Mouse (Mus musculus) liver, embryonic 11.5 days (tissue): ENCODE measurements around the gene Parvb. TPM values are rescaled to one million over a fixed set of nuclear protein-coding genes. Genes with fewer than 3 reads are reported as not detected.

Experiments
- ATAC-seq: fragments of 200-750 bp; cut with Nextera tagmentation; replicated peaks from 2 replicates; pipeline ENCODE4 v1.8.0; 2017; ENCODE audit warnings: moderate number of reproducible peaks, mild to moderate bottlenecking, moderate TSS enrichment, moderate library complexity; ENCODE audit not compliant: low FRiP score
- DNase-seq: peaks from one replicate; pipeline ENCODE4 v3.0.0-alpha.2; 2017; ENCODE audit warnings: low spot score
- H3K27ac ChIP-seq: fragments of 300-500 bp; sonication (generic); 2 replicates; pipeline ENCODE4 v1.5.1; 2014; ENCODE audit warnings: mild to moderate bottlenecking, low read depth, low read length, control low read depth
- H3K27me3 ChIP-seq: fragments of 300-500 bp; sonication (generic); replicated peaks from 2 replicates; pipeline ENCODE4 v1.6.1; 2014; ENCODE audit warnings: low read length, mixed read lengths; ENCODE audit not compliant: control insufficient read depth, insufficient read depth
- H3K36me3 ChIP-seq: fragments of 300-500 bp; sonication (generic); 2 replicates; pipeline ENCODE4 v1.6.1; 2014; ENCODE audit warnings: mild to moderate bottlenecking, low read length, moderate library complexity, mixed read lengths; ENCODE audit not compliant: control insufficient read depth, insufficient read depth
- H3K4me1 ChIP-seq: fragments of 300-500 bp; sonication (generic); replicated peaks from 2 replicates; pipeline ENCODE4 v1.6.1; 2014; ENCODE audit warnings: low read length, mixed read lengths; ENCODE audit not compliant: control insufficient read depth, insufficient read depth
- H3K4me2 ChIP-seq: fragments of 300-500 bp; sonication (generic); 2 replicates; pipeline ENCODE4 v1.6.1; 2014; ENCODE audit warnings: mild to moderate bottlenecking, control low read depth, moderate library complexity
- H3K4me3 ChIP-seq: fragments of 300-500 bp; sonication (generic); 2 replicates; pipeline ENCODE4 v1.5.1; 2014; ENCODE audit warnings: low read depth, low read length, control low read depth
- H3K9ac ChIP-seq: fragments of 300-500 bp; sonication (generic); 2 replicates; pipeline ENCODE4 v1.6.1; 2014; ENCODE audit warnings: low read depth, low read length, control low read depth
- H3K9me3 ChIP-seq: fragments of 300-500 bp; sonication (generic); 2 replicates; pipeline ENCODE4 v1.6.1; 2016; ENCODE audit warnings: low read length, inconsistent platforms, mixed read lengths; ENCODE audit not compliant: control insufficient read depth
- WGBS: fragments of 180-500 bp; shearing (Covaris S2); extraction: QIAGEN DNeasy Blood & Tissue Kit; methylation state at CpG from one replicate; pipeline ENCODE4 v1.1.7; 2014; 5-methylcytosine and 5-hydroxymethylcytosine counted together
- polyA plus RNA-seq: library from polyadenylated mRNA; unstranded; fragments of >200 nt; fragmentation: Nextera tagmentation; extraction: Ambion mirVana; gene quantifications from 2 replicates; pipeline ENCODE4 v1.2.1, GENCODE M21; 2014

Gene Parvb
- polyA plus RNA-seq, 1 experiment from 2014 or later: 15.4 TPM

GRCm38 (mm10) chr15:84256254-84256850, 24.5 kb downstream of the Parvb start:
- DNase-seq (no peak), ATAC-seq (no peak)
- H3K4me2 ChIP-seq: peak overlapping the region; percentile 15; the same call in 1 of the 2 replicates
- H3K9ac ChIP-seq: no peak overlapping the region
- H3K27ac ChIP-seq: no peak overlapping the region
- 77% methylated on average over 12 of the region's 12 CpGs for WGBS
- no peaks in the 10 kb centered on the region for H3K36me3 ChIP-seq
- no peaks in the 10 kb centered on the region for H3K9me3 ChIP-seq
- H3K4me1 ChIP-seq: peaks cover 11% of the 10 kb centered on the region
- H3K27me3 ChIP-seq: no peaks in the 10 kb centered on the region
- H3K4me3 ChIP-seq: no peak overlapping the region

DNA sequence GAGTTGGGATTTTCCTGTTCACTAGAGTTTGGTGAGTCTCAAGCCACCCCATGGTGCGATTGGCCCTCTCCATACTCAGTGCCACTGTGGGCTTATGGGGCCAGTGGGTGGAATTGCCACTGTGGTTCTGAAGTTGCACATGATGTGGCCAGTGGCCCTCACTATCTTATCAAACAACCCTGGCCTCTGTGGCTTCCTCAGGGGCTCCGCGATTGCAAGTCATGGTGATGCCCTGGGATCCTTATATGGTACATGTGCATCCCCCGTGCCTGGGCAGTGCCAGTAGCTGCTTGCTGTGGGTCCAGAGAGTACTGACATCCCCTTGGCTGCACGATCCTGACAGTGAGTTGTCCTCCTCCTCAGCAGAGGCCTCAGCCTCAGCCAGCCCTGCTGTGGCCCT, 25.0 kb downstream of the Parvb start:
- Histone ChIP-seq H3K27me3 (no peaks in the 10 kb centered on the region), H3K9me3 (no peaks in the 10 kb centered on the region), H3K36me3 (no peaks in the 10 kb centered on the region), H3K4me2 (peak overlapping the region; percentile 15; the same call in 1 of the 2 replicates), H3K4me3 (no peak overlapping the region), H3K4me1 (peaks cover 11% of the 10 kb centered on the region), H3K9ac (no peak overlapping the region), H3K27ac (no peak overlapping the region)
- ATAC-seq: peak; percentile 62; the same call in 1 of the 2 replicates
- 40% methylated on average over 5 of the region's 5 CpGs for WGBS
- DNase-seq: no peak

DNA sequence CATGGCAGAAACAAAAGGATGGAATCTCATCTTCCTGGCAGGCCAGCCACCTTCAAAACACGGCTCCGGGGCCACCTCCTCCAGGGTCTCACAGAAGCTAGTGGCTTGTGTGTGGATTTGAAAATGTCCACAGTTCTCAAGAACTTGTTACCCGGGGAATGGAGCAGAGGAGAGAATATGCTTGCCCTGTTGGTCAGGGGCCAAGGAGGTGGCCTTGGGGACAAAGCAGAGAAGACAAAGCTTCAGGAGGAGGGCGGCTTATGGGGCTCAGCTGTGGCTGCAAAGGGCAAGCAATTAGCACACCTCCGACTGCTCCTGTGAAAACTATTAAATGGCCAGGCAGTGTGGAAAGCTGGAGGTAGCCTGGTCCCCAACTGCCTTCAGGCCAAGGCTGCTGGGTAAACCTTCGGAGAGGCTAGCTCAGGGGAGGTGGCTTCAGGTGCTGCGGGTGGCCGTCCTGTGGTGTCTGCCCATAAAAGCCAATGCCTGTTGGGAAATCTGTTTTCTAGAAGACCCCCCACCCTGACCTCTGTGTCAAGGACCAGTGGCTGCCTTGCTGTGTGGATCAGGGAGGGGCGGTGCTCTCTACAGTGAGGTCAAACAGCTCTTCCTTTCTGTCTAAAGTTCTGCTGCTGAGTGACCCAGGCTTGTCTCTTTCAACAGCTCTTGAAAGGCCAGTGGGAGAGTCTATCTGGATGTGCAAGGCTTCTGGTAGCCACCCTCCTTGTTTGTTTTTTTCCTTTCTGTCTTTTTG, 26.9 kb downstream of the Parvb start:
- no peak overlapping the region for H3K4me3 ChIP-seq
- WGBS: 78% methylated on average over 9 of the region's 9 CpGs
- H3K27me3 ChIP-seq: no peaks in the 10 kb centered on the region
- H3K27ac ChIP-seq: no peak overlapping the region
- no peaks in the 10 kb centered on the region for H3K36me3 ChIP-seq
- ATAC-seq (no peak), DNase-seq (no peak)
- H3K9ac ChIP-seq: no peak overlapping the region
- H3K9me3 ChIP-seq: no peaks in the 10 kb centered on the region
- H3K4me2 ChIP-seq: no peak overlapping the region
- peaks cover 17% of the 10 kb centered on the region for H3K4me1 ChIP-seq

DNA sequence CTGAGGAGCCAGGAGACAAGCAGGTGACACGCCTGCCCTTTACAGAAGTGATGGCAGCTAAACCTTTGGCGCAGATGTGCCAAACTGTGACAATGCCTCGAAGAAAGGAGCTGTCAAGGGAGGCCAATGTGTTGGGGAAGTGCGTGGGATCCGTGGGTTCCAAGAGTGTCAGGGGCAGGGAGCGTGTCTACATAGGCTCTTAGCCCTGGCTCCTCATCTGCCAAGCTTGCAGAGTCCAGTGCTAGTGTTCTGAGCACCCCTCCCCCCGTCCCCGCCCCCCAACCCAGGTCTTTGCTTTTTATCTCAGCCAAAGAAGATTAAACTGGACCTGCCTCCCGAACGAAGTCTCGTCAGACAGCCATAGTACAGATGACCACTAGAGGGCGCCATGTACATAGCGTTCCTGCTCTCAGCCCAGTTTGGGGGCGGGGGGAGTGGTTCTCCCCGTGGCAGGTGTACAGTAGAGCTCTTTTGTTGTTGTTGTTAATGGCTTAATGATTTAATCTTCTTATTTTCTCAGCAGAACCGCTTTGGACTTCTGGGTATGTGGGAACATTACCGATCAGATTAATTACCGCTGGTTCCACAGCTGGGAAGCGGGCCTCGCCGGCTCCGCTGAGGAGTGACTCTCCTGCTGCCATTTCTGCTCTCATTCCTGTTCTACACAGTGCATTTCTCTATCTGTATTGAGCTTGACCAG, 28.4 kb downstream of the Parvb start:
- peaks cover 23% of the 10 kb centered on the region for H3K4me1 ChIP-seq
- DNase-seq (peak; percentile 66), ATAC-seq (no peak)
- no peak overlapping the region for H3K9ac ChIP-seq
- H3K4me2 ChIP-seq: no peak overlapping the region
- H3K27me3 ChIP-seq: no peaks in the 10 kb centered on the region
- H3K36me3 ChIP-seq: no peaks in the 10 kb centered on the region
- H3K9me3 ChIP-seq: no peaks in the 10 kb centered on the region
- H3K4me3 ChIP-seq: no peak overlapping the region
- H3K27ac ChIP-seq: no peak overlapping the region
- 37% methylated on average over 22 of the region's 22 CpGs for WGBS

GRCm38 (mm10) chr15:84262630-84263029, 30.8 kb downstream of the Parvb start:
- no peak for ATAC-seq
- Histone ChIP-seq H3K4me3 (no peak overlapping the region), H3K27ac (no peak overlapping the region), H3K27me3 (no peaks in the 10 kb centered on the region), H3K9ac (no peak overlapping the region), H3K4me1 (peaks cover 15% of the 10 kb centered on the region), H3K4me2 (no peak overlapping the region), H3K36me3 (no peaks in the 10 kb centered on the region), H3K9me3 (no peaks in the 10 kb centered on the region)
- DNase-seq: no peak
- WGBS: 92% methylated on average over 6 of the region's 6 CpGs

DNA sequence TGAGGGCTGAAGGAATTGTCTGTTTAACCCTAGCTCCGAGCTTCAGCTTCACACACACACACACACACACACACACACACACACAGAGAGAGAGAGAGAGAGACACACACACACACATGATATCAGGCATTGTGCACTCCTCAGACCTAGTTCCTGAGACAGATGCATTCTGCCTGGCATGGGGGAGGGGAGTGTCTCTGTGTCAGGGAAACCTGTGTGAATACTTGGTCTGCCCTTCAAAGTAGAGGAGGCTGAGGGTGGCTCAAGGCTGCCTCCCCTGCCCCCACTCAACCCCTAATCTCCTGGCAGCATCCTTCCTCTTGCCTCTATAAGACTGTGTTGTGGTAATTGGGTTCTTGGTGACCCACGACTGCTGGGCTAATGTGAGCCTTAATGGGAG, 31.7 kb downstream of the Parvb start:
- no peak for DNase-seq
- Histone ChIP-seq H3K36me3 (no peaks in the 10 kb centered on the region), H3K9me3 (no peaks in the 10 kb centered on the region), H3K4me2 (no peak overlapping the region), H3K4me3 (no peak overlapping the region), H3K27ac (no peak overlapping the region), H3K27me3 (no peaks in the 10 kb centered on the region), H3K9ac (no peak overlapping the region), H3K4me1 (peaks cover 15% of the 10 kb centered on the region)
- WGBS: 40% methylated on average over 2 of the region's 2 CpGs
- ATAC-seq: peak; percentile 48

DNA sequence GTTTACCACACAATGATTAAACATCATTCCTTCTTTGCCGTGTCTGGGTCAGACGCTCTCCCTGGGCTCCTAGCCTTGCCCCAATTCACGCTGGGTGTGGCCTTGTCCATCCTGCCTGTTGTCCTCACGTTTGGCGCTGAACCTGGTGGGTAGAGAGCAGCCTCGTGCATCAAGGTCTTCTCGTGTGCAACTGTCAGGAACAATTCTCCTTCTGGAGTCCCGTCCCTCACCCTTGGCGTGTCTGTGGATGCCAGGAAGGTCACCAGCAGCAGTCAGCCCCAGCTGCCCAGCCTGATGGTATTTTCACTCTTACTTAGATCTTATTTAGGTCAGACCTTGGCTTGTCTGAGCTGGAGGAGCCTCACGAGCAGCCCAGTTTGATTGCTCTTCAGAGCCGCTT, 33.3 kb downstream of the Parvb start:
- ATAC-seq (no peak), DNase-seq (no peak)
- Histone ChIP-seq H3K9me3 (no peaks in the 10 kb centered on the region), H3K27ac (no peak overlapping the region), H3K9ac (no peak overlapping the region), H3K36me3 (no peaks in the 10 kb centered on the region), H3K27me3 (no peaks in the 10 kb centered on the region), H3K4me2 (no peak overlapping the region), H3K4me3 (no peak overlapping the region), H3K4me1 (peaks cover 13% of the 10 kb centered on the region)
- 82% methylated on average over 11 of the region's 11 CpGs for WGBS

DNA sequence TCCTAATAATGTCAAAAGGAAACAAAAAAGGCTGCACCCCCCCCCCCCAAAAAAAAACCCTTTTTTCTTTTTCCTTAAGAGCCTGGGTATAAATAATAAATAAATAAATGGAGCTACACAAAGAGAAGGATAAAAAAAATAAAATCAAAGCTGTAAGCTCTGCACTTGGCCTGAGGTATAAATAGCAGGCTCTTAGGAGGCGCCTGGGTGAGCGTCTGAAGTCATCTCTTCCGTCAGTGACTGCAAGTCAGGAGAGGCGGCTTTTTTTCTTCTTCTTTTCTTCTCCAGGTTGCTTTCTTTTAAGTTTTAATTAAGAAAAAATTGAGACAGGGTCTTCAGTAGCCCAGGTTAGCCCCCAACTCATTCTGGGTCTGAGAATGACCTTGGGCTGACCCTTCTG, 34.4 kb downstream of the Parvb start:
- H3K4me2 ChIP-seq: no peak overlapping the region

More for the DNA sequence above, 34.4 kb downstream of the Parvb start:
- no peak for ATAC-seq
- peaks cover 12% of the 10 kb centered on the region; the same call in 1 of the 2 replicates for H3K4me1 ChIP-seq
- H3K36me3 ChIP-seq: no peaks in the 10 kb centered on the region
- 74% methylated on average over 4 of the region's 4 CpGs for WGBS
- no peak overlapping the region for H3K27ac ChIP-seq
- no peak overlapping the region for H3K4me3 ChIP-seq
- H3K9me3 ChIP-seq: no peaks in the 10 kb centered on the region
- H3K27me3 ChIP-seq: no peaks in the 10 kb centered on the region
- H3K9ac ChIP-seq: no peak overlapping the region
- DNase-seq: no peak
